Mouse (Mus musculus): ENCODE results near the gene Slc35f4. TPM values are rescaled to one million over a fixed set of nuclear protein-coding genes. Genes with fewer than 3 reads are reported as not detected.

Slc35f4 gene
- polyA plus RNA-seq, 1 experiment from 2014 or later, result 29.5 TPM

DNA sequence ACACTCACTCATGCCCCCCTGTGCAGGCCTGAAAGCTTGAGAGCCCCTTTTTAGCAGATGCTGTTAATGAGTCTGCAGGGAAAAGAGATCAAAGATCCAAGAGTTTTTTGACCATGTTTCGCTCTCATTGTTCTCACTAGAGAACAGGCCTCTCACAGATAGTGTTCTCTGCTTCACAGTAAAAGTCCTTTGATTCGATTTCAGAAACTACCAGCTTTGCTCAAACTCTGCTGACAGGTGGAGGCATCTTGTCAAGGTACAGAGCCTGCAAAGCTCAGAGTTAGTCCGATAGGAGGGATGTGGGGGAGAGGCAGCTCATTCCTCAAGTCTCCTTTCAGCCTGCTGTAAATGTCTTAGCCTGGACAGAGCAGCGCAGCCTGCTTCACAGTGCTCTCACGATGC is 209.4 kb downstream of the Slc35f4 start:
- Histone ChIP-seq H3K4me3 (ENCODE audit: low read length) (no peak overlapping the region), H3K27ac (ENCODE audit: low read depth, low read length) (no peak overlapping the region), H3K36me3 (ENCODE audit: control insufficient read depth, insufficient read depth, low read length) (no peaks in the 10 kb centered on the region), H3K9ac (ENCODE audit: low read depth, low read length) (no peak overlapping the region; the same call in 1 of the 2 replicates), H3K4me1 (ENCODE audit: control insufficient read depth, insufficient read depth, low read depth, low read length) (peaks cover 4% of the 10 kb centered on the region; the same call in 1 of the 2 replicates), H3K9me3 (ENCODE audit: control insufficient read depth, low read length) (no peaks in the 10 kb centered on the region), H3K4me2 (ENCODE audit: low read length) (no peak overlapping the region), H3K27me3 (replicated peaks; ENCODE audit: control insufficient read depth, insufficient read depth, low read length) (no peaks in the 10 kb centered on the region)
- WGBS, result 14% methylated on average over 5 of the region's 5 CpGs
- peak; percentile 48; the same call in 1 of the 2 replicates for ATAC-seq

- Histone ChIP-seq H3K9ac (ENCODE audit: low read depth, low read length) (no peak overlapping the region), H3K27me3 (replicated peaks; ENCODE audit: control insufficient read depth, insufficient read depth, low read length) (no peaks in the 10 kb centered on the region), H3K27ac (ENCODE audit: low read depth, low read length) (no peak overlapping the region), H3K4me2 (ENCODE audit: low read length) (no peak overlapping the region), H3K9me3 (ENCODE audit: control insufficient read depth, low read length) (no peaks in the 10 kb centered on the region), H3K4me1 (ENCODE audit: control insufficient read depth, insufficient read depth, low read depth, low read length) (peaks cover 4% of the 10 kb centered on the region; the same call in 1 of the 2 replicates), H3K4me3 (ENCODE audit: low read length) (no peak overlapping the region), H3K36me3 (ENCODE audit: control insufficient read depth, insufficient read depth, low read length) (no peaks in the 10 kb centered on the region)
- ATAC-seq, result peak; percentile 25; the same call in 1 of the 2 replicates
- WGBS, result 33% methylated on average over 7 of the region's 7 CpGs
Observed at GRCm38 (mm10) chr14:49313981-49314380, 211.9 kb downstream of the Slc35f4 start.

- H3K27ac ChIP-seq (ENCODE audit: low read depth, low read length), result no peak overlapping the region
- no peak overlapping the region for H3K4me2 ChIP-seq (ENCODE audit: low read length)
- 60% methylated on average over 8 of the region's 8 CpGs for WGBS
- no peaks in the 10 kb centered on the region for H3K36me3 ChIP-seq (ENCODE audit: control insufficient read depth, insufficient read depth, low read length)
- H3K4me3 ChIP-seq (ENCODE audit: low read length), result no peak overlapping the region
- H3K9ac ChIP-seq (ENCODE audit: low read depth, low read length), result no peak overlapping the region
- ATAC-seq, result no peak
- H3K9me3 ChIP-seq (ENCODE audit: control insufficient read depth, low read length), result no peaks in the 10 kb centered on the region
- peaks cover 4% of the 10 kb centered on the region; the same call in 1 of the 2 replicates for H3K4me1 ChIP-seq (ENCODE audit: control insufficient read depth, insufficient read depth, low read depth, low read length)
- no peaks in the 10 kb centered on the region for H3K27me3 ChIP-seq (replicated peaks; ENCODE audit: control insufficient read depth, insufficient read depth, low read length)
Observed at GRCm38 (mm10) chr14:49313376-49313775, 212.5 kb downstream of the Slc35f4 start.

DNA sequence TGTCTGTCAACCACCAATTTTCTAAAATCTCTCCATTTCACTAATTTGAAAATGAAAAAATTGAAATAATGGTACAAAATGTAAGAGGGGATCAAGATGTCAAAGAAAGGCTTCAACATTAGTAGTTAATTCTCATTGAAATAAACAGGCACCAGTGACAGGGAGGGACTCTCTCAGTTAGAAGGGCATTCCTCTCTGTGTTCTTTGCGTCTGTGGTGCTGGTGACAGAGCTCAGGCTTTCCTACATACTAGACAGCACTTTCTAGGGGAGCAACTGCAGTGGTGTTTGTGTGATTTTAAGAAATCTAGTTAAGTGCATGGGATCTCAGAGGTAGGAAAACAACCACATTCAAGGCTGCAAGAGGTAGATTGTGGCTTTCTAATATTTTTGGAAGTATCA is 214.3 kb downstream of the Slc35f4 start:
- ATAC-seq, result no peak
- H3K36me3 ChIP-seq (ENCODE audit: control insufficient read depth, insufficient read depth, low read length), result no peaks in the 10 kb centered on the region
- no peak overlapping the region for H3K4me3 ChIP-seq (ENCODE audit: low read length)
- H3K27ac ChIP-seq (ENCODE audit: low read depth, low read length), result no peak overlapping the region
- H3K27me3 ChIP-seq (replicated peaks; ENCODE audit: control insufficient read depth, insufficient read depth, low read length), result no peaks in the 10 kb centered on the region
- H3K9ac ChIP-seq (ENCODE audit: low read depth, low read length), result no peak overlapping the region
- H3K4me2 ChIP-seq (ENCODE audit: low read length), result no peak overlapping the region
- H3K4me1 ChIP-seq (ENCODE audit: control insufficient read depth, insufficient read depth, low read depth, low read length), result peaks cover 3% of the 10 kb centered on the region; the same call in 1 of the 2 replicates
- 62% methylated on average over 1 of the region's 1 CpGs for WGBS
- no peaks in the 10 kb centered on the region for H3K9me3 ChIP-seq (ENCODE audit: control insufficient read depth, low read length)

DNA sequence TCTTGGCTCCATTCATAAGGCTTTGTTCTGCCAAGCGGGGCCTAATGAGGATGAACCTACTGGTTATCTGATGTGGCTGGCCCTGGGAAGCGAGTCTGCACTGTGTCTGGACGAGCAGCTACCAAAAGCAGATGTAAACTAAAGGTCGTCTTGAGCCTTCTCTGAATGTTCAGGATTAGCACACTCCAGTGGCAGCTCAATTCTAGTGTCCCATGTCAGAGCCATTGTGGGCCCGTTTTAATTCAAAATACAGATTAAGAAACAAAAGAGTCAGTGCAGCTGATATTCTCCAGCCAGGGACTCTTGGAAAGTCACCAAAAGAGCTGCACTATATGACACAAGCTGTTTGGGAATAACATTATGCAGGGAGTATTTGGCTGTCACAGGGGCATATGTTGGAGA is 214.8 kb downstream of the Slc35f4 start:
- WGBS, result 33% methylated on average over 5 of the region's 5 CpGs
- Histone ChIP-seq H3K4me2 (ENCODE audit: low read length) (no peak overlapping the region), H3K9me3 (ENCODE audit: control insufficient read depth, low read length) (no peaks in the 10 kb centered on the region), H3K9ac (ENCODE audit: low read depth, low read length) (no peak overlapping the region), H3K27me3 (replicated peaks; ENCODE audit: control insufficient read depth, insufficient read depth, low read length) (no peaks in the 10 kb centered on the region), H3K4me3 (ENCODE audit: low read length) (no peak overlapping the region), H3K4me1 (ENCODE audit: control insufficient read depth, insufficient read depth, low read depth, low read length) (no peaks in the 10 kb centered on the region; the same call in 1 of the 2 replicates), H3K36me3 (ENCODE audit: control insufficient read depth, insufficient read depth, low read length) (no peaks in the 10 kb centered on the region), H3K27ac (ENCODE audit: low read depth, low read length) (no peak overlapping the region)
- peak; percentile 60 for ATAC-seq

- Histone ChIP-seq H3K4me2 (ENCODE audit: low read length) (no peak overlapping the region), H3K4me1 (ENCODE audit: control insufficient read depth, insufficient read depth, low read depth, low read length) (no peaks in the 10 kb centered on the region; the same call in 1 of the 2 replicates), H3K4me3 (ENCODE audit: low read length) (no peak overlapping the region), H3K27ac (ENCODE audit: low read depth, low read length) (no peak overlapping the region), H3K27me3 (replicated peaks; ENCODE audit: control insufficient read depth, insufficient read depth, low read length) (no peaks in the 10 kb centered on the region), H3K36me3 (ENCODE audit: control insufficient read depth, insufficient read depth, low read length) (no peaks in the 10 kb centered on the region), H3K9ac (ENCODE audit: low read depth, low read length) (no peak overlapping the region), H3K9me3 (ENCODE audit: control insufficient read depth, low read length) (no peaks in the 10 kb centered on the region)
- no peak for ATAC-seq
- WGBS, result 82% methylated on average over 2 of the region's 2 CpGs
Observed at GRCm38 (mm10) chr14:49309670-49310069, 216.2 kb downstream of the Slc35f4 start.

- no peak for ATAC-seq
- Histone ChIP-seq H3K9me3 (ENCODE audit: control insufficient read depth, low read length) (no peaks in the 10 kb centered on the region), H3K27me3 (replicated peaks; ENCODE audit: control insufficient read depth, insufficient read depth, low read length) (no peaks in the 10 kb centered on the region), H3K36me3 (ENCODE audit: control insufficient read depth, insufficient read depth, low read length) (no peaks in the 10 kb centered on the region), H3K4me3 (ENCODE audit: low read length) (no peak overlapping the region), H3K4me2 (ENCODE audit: low read length) (no peak overlapping the region), H3K27ac (ENCODE audit: low read depth, low read length) (no peak overlapping the region), H3K9ac (ENCODE audit: low read depth, low read length) (no peak overlapping the region), H3K4me1 (ENCODE audit: control insufficient read depth, insufficient read depth, low read depth, low read length) (no peaks in the 10 kb centered on the region)
- 83% methylated on average over 1 of the region's 1 CpGs for WGBS
Observed at GRCm38 (mm10) chr14:49308591-49308990, 217.3 kb downstream of the Slc35f4 start.

- WGBS, result 88% methylated on average over 3 of the region's 3 CpGs
- H3K9me3 ChIP-seq (ENCODE audit: control insufficient read depth, low read length), result no peaks in the 10 kb centered on the region
Observed at GRCm38 (mm10) chr14:49307842-49308241, 218.0 kb downstream of the Slc35f4 start.

GRCm38 (mm10) chr14:49305534-49306409 is 220.1 kb downstream of the Slc35f4 start:
- Histone ChIP-seq H3K27me3 (replicated peaks; ENCODE audit: control insufficient read depth, insufficient read depth, low read length) (no peaks in the 10 kb centered on the region), H3K9me3 (ENCODE audit: control insufficient read depth, low read length) (no peaks in the 10 kb centered on the region), H3K9ac (ENCODE audit: low read depth, low read length) (no peak overlapping the region), H3K27ac (ENCODE audit: low read depth, low read length) (no peak overlapping the region), H3K4me2 (ENCODE audit: low read length) (no peak overlapping the region), H3K4me3 (ENCODE audit: low read length) (no peak overlapping the region), H3K4me1 (ENCODE audit: control insufficient read depth, insufficient read depth, low read depth, low read length) (no peaks in the 10 kb centered on the region), H3K36me3 (ENCODE audit: control insufficient read depth, insufficient read depth, low read length) (no peaks in the 10 kb centered on the region)
- ATAC-seq, result no peak
- WGBS, result 72% methylated on average over 9 of the region's 9 CpGs

More at GRCm38 (mm10) chr14:49307842-49308241, 218.0 kb downstream of the Slc35f4 start:
- no peak overlapping the region for H3K4me2 ChIP-seq (ENCODE audit: low read length)
- no peaks in the 10 kb centered on the region for H3K4me1 ChIP-seq (ENCODE audit: control insufficient read depth, insufficient read depth, low read depth, low read length)
- no peak overlapping the region for H3K9ac ChIP-seq (ENCODE audit: low read depth, low read length)
- no peak overlapping the region for H3K27ac ChIP-seq (ENCODE audit: low read depth, low read length)
- H3K4me3 ChIP-seq (ENCODE audit: low read length), result no peak overlapping the region
- no peak for ATAC-seq
- H3K36me3 ChIP-seq (ENCODE audit: control insufficient read depth, insufficient read depth, low read length), result no peaks in the 10 kb centered on the region
- H3K27me3 ChIP-seq (replicated peaks; ENCODE audit: control insufficient read depth, insufficient read depth, low read length), result no peaks in the 10 kb centered on the region
